Mouse (Mus musculus) liver, embryonic 11.5 days (tissue): ENCODE data around the gene Gamt. TPM values are rescaled to one million over a fixed set of nuclear protein-coding genes. Genes with fewer than 3 reads are reported as not detected.
"Not testable (repeated sequence)": the region's sequence is repeated elsewhere in the genome, so short reads cannot be mapped to it uniquely, and the experiment has no call there.

Source experiments
- ATAC-seq: fragments of 200-750 bp; cut with Nextera tagmentation; replicated peaks from 2 replicates; pipeline ENCODE4 v1.8.0; 2017; ENCODE audit warnings: moderate number of reproducible peaks, mild to moderate bottlenecking, moderate TSS enrichment, moderate library complexity; ENCODE audit not compliant: low FRiP score
- DNase-seq: peaks from one replicate; pipeline ENCODE4 v3.0.0-alpha.2; 2017; ENCODE audit warnings: low spot score
- H3K27ac ChIP-seq: fragments of 300-500 bp; sonication (generic); 2 replicates; pipeline ENCODE4 v1.5.1; 2014; ENCODE audit warnings: mild to moderate bottlenecking, low read depth, low read length, control low read depth
- H3K27me3 ChIP-seq: fragments of 300-500 bp; sonication (generic); replicated peaks from 2 replicates; pipeline ENCODE4 v1.6.1; 2014; ENCODE audit warnings: low read length, mixed read lengths; ENCODE audit not compliant: control insufficient read depth, insufficient read depth
- H3K36me3 ChIP-seq: fragments of 300-500 bp; sonication (generic); 2 replicates; pipeline ENCODE4 v1.6.1; 2014; ENCODE audit warnings: mild to moderate bottlenecking, low read length, moderate library complexity, mixed read lengths; ENCODE audit not compliant: control insufficient read depth, insufficient read depth
- H3K4me1 ChIP-seq: fragments of 300-500 bp; sonication (generic); replicated peaks from 2 replicates; pipeline ENCODE4 v1.6.1; 2014; ENCODE audit warnings: low read length, mixed read lengths; ENCODE audit not compliant: control insufficient read depth, insufficient read depth
- H3K4me2 ChIP-seq: fragments of 300-500 bp; sonication (generic); 2 replicates; pipeline ENCODE4 v1.6.1; 2014; ENCODE audit warnings: mild to moderate bottlenecking, control low read depth, moderate library complexity
- H3K4me3 ChIP-seq: fragments of 300-500 bp; sonication (generic); 2 replicates; pipeline ENCODE4 v1.5.1; 2014; ENCODE audit warnings: low read depth, low read length, control low read depth
- H3K9ac ChIP-seq: fragments of 300-500 bp; sonication (generic); 2 replicates; pipeline ENCODE4 v1.6.1; 2014; ENCODE audit warnings: low read depth, low read length, control low read depth
- H3K9me3 ChIP-seq: fragments of 300-500 bp; sonication (generic); 2 replicates; pipeline ENCODE4 v1.6.1; 2016; ENCODE audit warnings: low read length, inconsistent platforms, mixed read lengths; ENCODE audit not compliant: control insufficient read depth
- WGBS: fragments of 180-500 bp; shearing (Covaris S2); extraction: QIAGEN DNeasy Blood & Tissue Kit; methylation state at CpG from one replicate; pipeline ENCODE4 v1.1.7; 2014; 5-methylcytosine and 5-hydroxymethylcytosine counted together
- microRNA-seq: library from miRNA; unstranded; fragments of <30 nt; microRNA quantifications from one replicate; pipeline ENCODE4, GENCODE M21; 2017; ENCODE audit warnings: borderline number of aligned reads
- polyA plus RNA-seq: library from polyadenylated mRNA; unstranded; fragments of >200 nt; fragmentation: Nextera tagmentation; extraction: Ambion mirVana; gene quantifications from 2 replicates; pipeline ENCODE4 v1.2.1, GENCODE M21; 2014

Gene Gamt
- polyA plus RNA-seq, 1 experiment from 2014 or later, result 49.0 TPM

- not testable (repeated sequence) for H3K4me3 ChIP-seq, H3K36me3 ChIP-seq, H3K27me3 ChIP-seq, H3K4me1 ChIP-seq, H3K4me2 ChIP-seq, H3K27ac ChIP-seq, DNase-seq, H3K9me3 ChIP-seq, ATAC-seq, H3K9ac ChIP-seq
- 74% methylated on average over 7 of the region's 7 CpGs for whole genome bisulfite sequencing
Measured at GRCm38 (mm10) chr10:80211547-80212103, 49.2 kb downstream of the Gamt start.

- 30% methylated on average over 24 of the region's 24 CpGs for WGBS
- Histone ChIP-seq H3K9me3 (no peaks in the 10 kb centered on the region), H3K9ac (no peak overlapping the region), H3K27ac (no peak overlapping the region), H3K4me2 (peak overlapping the region; percentile 16; the same call in 1 of the 2 replicates), H3K27me3 (peaks cover 5% of the 10 kb centered on the region; the same call in 1 of the 2 replicates), H3K4me1 (no peaks in the 10 kb centered on the region), H3K4me3 (no peak overlapping the region), H3K36me3 (no peaks in the 10 kb centered on the region)
- no peak for DNase-seq
- no peak for ATAC-seq
Measured at GRCm38 (mm10) chr10:80208841-80209371, 51.9 kb downstream of the Gamt start.

GRCm38 (mm10) chr10:80208248-80208647 lies 52.6 kb downstream of the Gamt start:
- Histone ChIP-seq H3K9ac (no peak overlapping the region), H3K36me3 (no peaks in the 10 kb centered on the region), H3K4me2 (no peak overlapping the region), H3K4me3 (no peak overlapping the region), H3K9me3 (no peaks in the 10 kb centered on the region), H3K27me3 (peaks cover 5% of the 10 kb centered on the region; the same call in 1 of the 2 replicates), H3K27ac (no peak overlapping the region), H3K4me1 (no peaks in the 10 kb centered on the region)
- DNase-seq (no peak), ATAC-seq (no peak)
- WGBS, result 79% methylated on average over 4 of the region's 4 CpGs

Small RNA genes lying within 50 kb of the gene (microRNA-seq; reads per million reads assigned to microRNA genes)
- gene Mir6911, result not detected

Other genes starting within 250 kb of the Gamt start
- gene Arhgap45, start 244.4 kb downstream of the Gamt start, polyA plus RNA-seq, result 29.0 and 29.4 TPM in 2 replicates
- gene Polr2e, start 221.2 kb downstream of the Gamt start, polyA plus RNA-seq, result 239 and 256 TPM in 2 replicates
- gene Gpx4, start 213.8 kb downstream of the Gamt start, polyA plus RNA-seq, result 761 and 762 TPM in 2 replicates
- 17.7 and 19.2 TPM in 2 replicates for gene Sbno2, start 155.4 kb downstream of the Gamt start, polyA plus RNA-seq
- 25.1 and 33.5 TPM in 2 replicates for gene Stk11, start 145.2 kb downstream of the Gamt start, polyA plus RNA-seq
- 482 and 514 TPM in 2 replicates for gene Atp5d, start 122.4 kb downstream of the Gamt start, polyA plus RNA-seq
- gene Cbarp, start 120.2 kb downstream of the Gamt start, polyA plus RNA-seq, result 2.8 and 3.1 TPM in 2 replicates
- gene Midn, start 112.7 kb downstream of the Gamt start, polyA plus RNA-seq, result 19.2 and 20.1 TPM in 2 replicates
- gene Cirbp, start 95.0 kb downstream of the Gamt start, polyA plus RNA-seq, result 22.5 and 25.1 TPM in 2 replicates
- gene 1600002K03Rik, start 88.1 kb downstream of the Gamt start, polyA plus RNA-seq, result 21.8 and 27.4 TPM in 2 replicates
- 9.4 and 10.7 TPM in 2 replicates for gene Efna2, start 81.5 kb downstream of the Gamt start, polyA plus RNA-seq
- 67.7 and 71.0 TPM in 2 replicates for gene Mum1, start 34.6 kb downstream of the Gamt start, polyA plus RNA-seq
- gene Ndufs7, start 11.9 kb downstream of the Gamt start, polyA plus RNA-seq, result 401 and 427 TPM in 2 replicates
- gene Dazap1, start 474 bp upstream of the Gamt start, polyA plus RNA-seq, result 49.2 and 55.0 TPM in 2 replicates
- gene Rps15, start 31.4 kb upstream of the Gamt start, polyA plus RNA-seq, result 1,270 and 1,408 TPM in 2 replicates
- 0.30 and 0.45 TPM in 2 replicates for gene Apc2, start 35.0 kb upstream of the Gamt start, polyA plus RNA-seq
- gene 2310011J03Rik, start 59.5 kb upstream of the Gamt start, polyA plus RNA-seq, result 46.2 and 47.8 TPM in 2 replicates
- 12.6 and 12.8 TPM in 2 replicates for gene Pcsk4, start 68.5 kb upstream of the Gamt start, polyA plus RNA-seq
- 74.3 and 76.1 TPM in 2 replicates for gene Reep6, start 68.9 kb upstream of the Gamt start, polyA plus RNA-seq
- gene Adamtsl5, start 87.4 kb upstream of the Gamt start, polyA plus RNA-seq, result 1.6 and 2.6 TPM in 2 replicates
- gene Plk5, start 95.4 kb upstream of the Gamt start, polyA plus RNA-seq, result 0.25 TPM in 2 replicates
- 2.5 and 3.7 TPM in 2 replicates for gene Mex3d, start 126.6 kb upstream of the Gamt start, polyA plus RNA-seq
- 174 and 175 TPM in 2 replicates for gene Mbd3, start 138.5 kb upstream of the Gamt start, polyA plus RNA-seq
- 835 and 866 TPM in 2 replicates for gene Uqcr11, start 145.8 kb upstream of the Gamt start, polyA plus RNA-seq
- 148 and 149 TPM in 2 replicates for gene Tcf3, start 172.6 kb upstream of the Gamt start, polyA plus RNA-seq
- gene Onecut3, start 233.8 kb upstream of the Gamt start, polyA plus RNA-seq, result 0.94 and 1.3 TPM in 2 replicates